Mouse (Mus musculus) megakaryocyte, embryonic 14.5 days (primary cell): Measurements from ENCODE around the gene Myod1. TPM values are rescaled to one million over a fixed set of nuclear protein-coding genes. Genes with fewer than 3 reads are reported as not detected.

ENCODE experiments used
- H3K27me3 ChIP-seq: replicated peaks from 2 replicates; pipeline ENCODE3; 2012; ENCODE audit warnings: inconsistent platforms
- H3K36me3 ChIP-seq: replicated peaks from 2 replicates; pipeline ENCODE3; 2012; ENCODE audit warnings: low read length, inconsistent platforms, mixed read lengths
- H3K4me1 ChIP-seq: 2 replicates; pipeline ENCODE4 v1.6.1; 2012; ENCODE audit warnings: inconsistent platforms
- H3K4me3 ChIP-seq: replicated peaks from 2 replicates; pipeline ENCODE3; 2012; ENCODE audit warnings: moderate library complexity, mild to moderate bottlenecking, inconsistent platforms
- H3K9me3 ChIP-seq: 2 replicates; pipeline ENCODE4 v1.6.1; 2012; ENCODE audit warnings: inconsistent platforms
- FLI1 ChIP-seq: IDR thresholded peaks from 2 replicates; pipeline ENCODE4 v1.6.1; 2012; ENCODE audit warnings: low read length, inconsistent platforms, mixed read lengths
- GATA1 ChIP-seq: IDR thresholded peaks from 3 replicates; pipeline ENCODE4 v1.6.1; 2012; ENCODE audit warnings: mixed read lengths, low read length, inconsistent platforms, borderline replicate concordance
- polyA plus RNA-seq: library from polyadenylated mRNA; stranded (reverse); fragments of >175 nt; gene quantifications from 2 replicates; pipeline ENCODE4 v1.2.3, GENCODE M21; 2012; ENCODE audit warnings: low replicate concordance; ENCODE audit not compliant: insufficient read depth

Myod1 gene
- not detected in 2 replicates for polyA plus RNA-seq

- Histone ChIP-seq H3K9me3 (no peaks in the 10 kb centered on the region), H3K4me1 (peaks cover 13% of the 10 kb centered on the region), H3K4me3 (no peak within 1 kb of the TSS), H3K36me3 (no peaks in the 10 kb centered on the region), H3K27me3 (peaks cover 83% of the 10 kb centered on the region)
- TF ChIP-seq GATA1 (no peak), FLI1 (no peak)
Observed at GRCm38 (mm10) chr7:46376172-46377007, at the start of gene Myod1. Gene Myod1, plus strand, starts transcription at chr7:46376474.

- TF ChIP-seq FLI1 (no peak), GATA1 (no peak)
- Histone ChIP-seq H3K9me3 (peaks cover 9% of the 10 kb centered on the region; the same call in 1 of the 2 replicates), H3K27me3 (peaks cover 12% of the 10 kb centered on the region), H3K4me1 (no peaks in the 10 kb centered on the region), H3K4me3 (no peak overlapping the region), H3K36me3 (no peaks in the 10 kb centered on the region)
Observed at GRCm38 (mm10) chr7:46327896-46328295, 48.4 kb upstream of the Myod1 start.

GRCm38 (mm10) chr7:46337397-46337796 lies 38.9 kb upstream of the Myod1 start:
- Histone ChIP-seq H3K27me3 (peaks cover 17% of the 10 kb centered on the region), H3K9me3 (no peaks in the 10 kb centered on the region), H3K36me3 (no peaks in the 10 kb centered on the region), H3K4me3 (no peak overlapping the region), H3K4me1 (no peaks in the 10 kb centered on the region)
- no peak for TF ChIP-seq GATA1
- TF ChIP-seq FLI1, result no peak

- H3K27me3 ChIP-seq, result peaks cover 22% of the 10 kb centered on the region
Observed at GRCm38 (mm10) chr7:46339818-46340217, 36.5 kb upstream of the Myod1 start.

GRCm38 (mm10) chr7:46340295-46340694 lies 36.0 kb upstream of the Myod1 start:
- Histone ChIP-seq H3K4me1 (no peaks in the 10 kb centered on the region), H3K9me3 (no peaks in the 10 kb centered on the region), H3K36me3 (no peaks in the 10 kb centered on the region), H3K27me3 (peaks cover 19% of the 10 kb centered on the region), H3K4me3 (no peak overlapping the region)
- TF ChIP-seq FLI1, result no peak
- TF ChIP-seq GATA1, result no peak

More at GRCm38 (mm10) chr7:46339818-46340217, 36.5 kb upstream of the Myod1 start:
- Histone ChIP-seq H3K9me3 (no peaks in the 10 kb centered on the region), H3K36me3 (no peaks in the 10 kb centered on the region), H3K4me3 (no peak overlapping the region), H3K4me1 (no peaks in the 10 kb centered on the region)
- TF ChIP-seq GATA1 (no peak), FLI1 (no peak)

GRCm38 (mm10) chr7:46341471-46341870 lies 34.8 kb upstream of the Myod1 start:
- no peak overlapping the region for H3K4me3 ChIP-seq
- TF ChIP-seq FLI1 (no peak), GATA1 (no peak)
- H3K36me3 ChIP-seq, result no peaks in the 10 kb centered on the region
- no peaks in the 10 kb centered on the region for H3K4me1 ChIP-seq
- peaks cover 23% of the 10 kb centered on the region for H3K27me3 ChIP-seq
- no peaks in the 10 kb centered on the region for H3K9me3 ChIP-seq

- no peak overlapping the region for H3K4me3 ChIP-seq
- no peaks in the 10 kb centered on the region for H3K36me3 ChIP-seq
- TF ChIP-seq GATA1, result no peak
- TF ChIP-seq FLI1, result no peak
- peaks cover 60% of the 10 kb centered on the region for H3K27me3 ChIP-seq
- peaks cover 6% of the 10 kb centered on the region for H3K4me1 ChIP-seq
- no peaks in the 10 kb centered on the region for H3K9me3 ChIP-seq
Observed at GRCm38 (mm10) chr7:46347692-46348091, 28.6 kb upstream of the Myod1 start.

- TF ChIP-seq FLI1 (no peak), GATA1 (no peak)
- peaks cover 6% of the 10 kb centered on the region for H3K4me1 ChIP-seq
- H3K36me3 ChIP-seq, result no peaks in the 10 kb centered on the region
- peaks cover 65% of the 10 kb centered on the region for H3K27me3 ChIP-seq
- H3K9me3 ChIP-seq, result no peaks in the 10 kb centered on the region
- H3K4me3 ChIP-seq, result no peak overlapping the region
Observed at GRCm38 (mm10) chr7:46348813-46349212, 27.5 kb upstream of the Myod1 start.

- H3K4me3 ChIP-seq, result no peak overlapping the region
- no peaks in the 10 kb centered on the region for H3K9me3 ChIP-seq
- TF ChIP-seq GATA1 (no peak), FLI1 (no peak)
- H3K4me1 ChIP-seq, result peaks cover 6% of the 10 kb centered on the region
- no peaks in the 10 kb centered on the region for H3K36me3 ChIP-seq
- H3K27me3 ChIP-seq, result peaks cover 62% of the 10 kb centered on the region
Observed at GRCm38 (mm10) chr7:46350119-46350702, 26.1 kb upstream of the Myod1 start.

- peaks cover 6% of the 10 kb centered on the region for H3K4me1 ChIP-seq
- H3K9me3 ChIP-seq, result no peaks in the 10 kb centered on the region
- no peaks in the 10 kb centered on the region for H3K36me3 ChIP-seq
- no peak overlapping the region for H3K4me3 ChIP-seq
- peaks cover 49% of the 10 kb centered on the region for H3K27me3 ChIP-seq
- TF ChIP-seq FLI1 (no peak), GATA1 (no peak)
Observed at GRCm38 (mm10) chr7:46352748-46353147, 23.5 kb upstream of the Myod1 start.
